14 mouse cellular contexts compared by ENCODE assay signal in genomic region chr2:32119802-32120750, GRCm38 (mm10). TPM values are rescaled to one million over a fixed set of nuclear protein-coding genes. Genes with fewer than 3 reads are reported as not detected.
A peak's percentile ranks its signal among the peaks of the same experiment; 100 is the strongest.
DNase-seq lines count a peak whose midpoint lies in the region; ATAC-seq and TF ChIP-seq lines count a peak whose summit lies in the region.
"Had no signal": no experiment of that assay in that cellular context is flagged by ENCODE, and none has a peak within 500 bp of the region (broad histone marks: within the 10 kb centered on the region; RNA-seq: fewer than 3 reads in every experiment).

No protein-coding gene starts in this region.

- 86% methylated on average over 20 of the region's 20 CpGs for WGBS in kidney, adult 2 months
- 92% methylated on average over 20 of the region's 20 CpGs for WGBS in embryonic facial prominence, embryonic 10.5 days

- no peaks in the 10 kb centered on the region for H3K36me3 ChIP-seq in kidney, adult 2 months (ENCODE audit: control insufficient read depth, insufficient read depth, low read length)
- H3K36me3 ChIP-seq in embryonic facial prominence, embryonic 10.5 days (replicated peaks): no peaks in the 10 kb centered on the region
- H3K36me3 ChIP-seq: limb, embryonic 13.5 days; neural tube, embryonic 15.5 days had no signal

- no peak for TF ChIP-seq POLR2A in kidney, adult 2 months (IDR thresholded peaks at IDR 0.05; ENCODE audit: low read depth, low read length)

- no peak for TF ChIP-seq CTCF in kidney, adult 2 months (conservative IDR thresholded peaks at IDR 0.05; ENCODE audit: insufficient read depth, insufficient read length, low read depth, low read length)

- H3K27me3 ChIP-seq in kidney, adult 2 months (replicated peaks; ENCODE audit: control insufficient read depth, insufficient read depth, low read length): no peaks in the 10 kb centered on the region
- H3K27me3 ChIP-seq in embryonic facial prominence, embryonic 10.5 days (replicated peaks; ENCODE audit: low read depth, poor library complexity, severe bottlenecking): no peaks in the 10 kb centered on the region
- H3K27me3 ChIP-seq: limb, embryonic 13.5 days; neural tube, embryonic 15.5 days had no signal

- no peaks in the 10 kb centered on the region for H3K9me3 ChIP-seq in embryonic facial prominence, embryonic 10.5 days
- H3K9me3 ChIP-seq: limb, embryonic 13.5 days; neural tube, embryonic 15.5 days had no signal

- no peaks in the 10 kb centered on the region for H3K4me1 ChIP-seq in kidney, adult 2 months (ENCODE audit: control insufficient read depth, insufficient read depth, low read length)
- H3K4me1 ChIP-seq in embryonic facial prominence, embryonic 10.5 days: peaks cover 8% of the 10 kb centered on the region
- H3K4me1 ChIP-seq: neural tube, embryonic 15.5 days had no signal

- ATAC-seq in megakaryocyte progenitor cell, adult 5-6 weeks (replicated peaks; ENCODE audit: poor library complexity): peak; percentile 73
- ATAC-seq: intestine, embryonic 16.5 days had no signal

- no peak overlapping the region for H3K4me3 ChIP-seq in kidney, adult 2 months (ENCODE audit: insufficient read depth, low read depth, low read length)
- no peak overlapping the region for H3K4me3 ChIP-seq in embryonic facial prominence, embryonic 10.5 days
- H3K4me3 ChIP-seq: limb, embryonic 13.5 days; neural tube, embryonic 15.5 days had no signal

- no peak overlapping the region for H3K27ac ChIP-seq in kidney, adult 2 months (ENCODE audit: insufficient read depth, low read depth, low read length)
- H3K27ac ChIP-seq in embryonic facial prominence, embryonic 10.5 days (replicated peaks): peak overlapping the region; percentile 35; the same call in 1 of the 2 replicates
- H3K27ac ChIP-seq: limb, embryonic 13.5 days; neural tube, embryonic 15.5 days had no signal

- peak; percentile 66 to 75 for DNase-seq in kidney, postnatal 4 days
- no peak for DNase-seq in kidney, adult 2 months
- no peak for DNase-seq in embryonic facial prominence, embryonic 10.5 days (ENCODE audit: low spot score)
- peak; percentile 73 to 81 for DNase-seq in heart, adult 9 months (ENCODE audit: low spot score in 2 of 2)
- no peak for DNase-seq in MN1 (ENCODE audit: low spot score)
- no peak for DNase-seq in right cerebral cortex, postnatal 14 days
- DNase-seq in left cerebral cortex, adult 8-10 months (ENCODE audit: low spot score in 2 of 2): no peak
- DNase-seq: adrenal gland, postnatal 10 days; B cell, adult 2 months; cerebellum, adult 18-20 months had no signal

RNA-seq across cellular contexts. Expression of gene Plpp7, which starts 24.7 kb away (rescaled TPM):
- 5.7 and 6.0 TPM in 2 replicates for polyA plus RNA-seq in kidney, adult 2 months (2012; rRNA removed)
- 4.7 and 5.7 TPM in 2 replicates for polyA plus RNA-seq in embryonic facial prominence, embryonic 10.5 days (2016; fragmentation: Nextera tagmentation; extraction: Ambion mirVana)
- 1.4 TPM in 2 replicates for total RNA-seq in megakaryocyte progenitor cell, adult 5-6 weeks (2015)
- 0.54 and 2.5 TPM in 2 replicates for total RNA-seq in megakaryocyte progenitor cell, adult 5-6 weeks (2017)
- total RNA-seq in left cerebral cortex, adult 8-10 months (2022): 10 to 100 TPM; 26.8 to 31.7 (median 28.8) TPM

RNA-seq across cellular contexts. Expression of gene Prrc2b, which starts 30.8 kb away (rescaled TPM):
- 42.5 and 43.5 TPM in 2 replicates for polyA plus RNA-seq in kidney, adult 2 months (2012; rRNA removed)
- polyA plus RNA-seq in embryonic facial prominence, embryonic 10.5 days (2016; fragmentation: Nextera tagmentation; extraction: Ambion mirVana): 60.0 and 69.9 TPM in 2 replicates
- 37.5 and 37.8 TPM in 2 replicates for total RNA-seq in megakaryocyte progenitor cell, adult 5-6 weeks (2015)
- total RNA-seq in megakaryocyte progenitor cell, adult 5-6 weeks (2017): 16.6 and 18.2 TPM in 2 replicates
- 100 to 1,000 TPM; 248 to 277 (median 262) TPM for total RNA-seq in left cerebral cortex, adult 8-10 months (2022)

RNA-seq across cellular contexts. Expression of gene Fam78a, which starts 35.4 kb away (rescaled TPM):
- 2.6 and 4.9 TPM in 2 replicates for polyA plus RNA-seq in kidney, adult 2 months (2012; rRNA removed)
- 1.8 and 2.2 TPM in 2 replicates for polyA plus RNA-seq in embryonic facial prominence, embryonic 10.5 days (2016; fragmentation: Nextera tagmentation; extraction: Ambion mirVana)
- total RNA-seq in megakaryocyte progenitor cell, adult 5-6 weeks (2015): 8.9 and 11.9 TPM in 2 replicates
- 7.5 and 10.8 TPM in 2 replicates for total RNA-seq in megakaryocyte progenitor cell, adult 5-6 weeks (2017)
- total RNA-seq in left cerebral cortex, adult 8-10 months (2022): 10 to 100 TPM in 1 of 4 experiments, 1 to 10 TPM in 3; 6.9 to 15.6 (median 8.9) TPM

Comparison
In these comparisons a context has a peak if more than half of its experiments do, and no peak if none do; other contexts are left out.
1. DNase-seq: peak in kidney, postnatal 4 days (2 of 2) and heart, adult 9 months (2 of 2); none in kidney, adult 2 months (single experiment), embryonic facial prominence, embryonic 10.5 days (single experiment), MN1 (single experiment), right cerebral cortex, postnatal 14 days (single experiment) and left cerebral cortex, adult 8-10 months (0 of 2).
2. RNA of gene Plpp7, which starts 24.7 kb away (total RNA-seq): 26.8 to 31.7 TPM in left cerebral cortex, adult 8-10 months; 0.54 to 2.5 TPM in megakaryocyte progenitor cell, adult 5-6 weeks; every median in the first group is over 4 times any median in the second.
3. RNA of gene Prrc2b, which starts 30.8 kb away (total RNA-seq): 248 to 277 TPM in left cerebral cortex, adult 8-10 months; 16.6 to 37.8 TPM in megakaryocyte progenitor cell, adult 5-6 weeks; every median in the first group is over 4 times any median in the second.